Mouse (Mus musculus) neural tube, embryonic 14.5 days (tissue): ENCODE data around the gene Aff3. TPM values are rescaled to one million over a fixed set of nuclear protein-coding genes. Genes with fewer than 3 reads are reported as not detected.
A peak's percentile ranks its signal among the peaks of the same experiment; 100 is the strongest.

Experiments
- ATAC-seq: fragments of 200-750 bp; cut with Nextera tagmentation; 2 replicates; pipeline ENCODE4 v1.8.0; 2017; ENCODE audit warnings: low read depth, mild to moderate bottlenecking, moderate TSS enrichment, moderate library complexity
- H3K27ac ChIP-seq: fragments of 300-500 bp; sonication (generic); 2 replicates; pipeline ENCODE4 v1.5.1; 2014; ENCODE audit warnings: low read depth, mild to moderate bottlenecking, control low read depth, low read length, moderate library complexity, mixed read lengths
- H3K27me3 ChIP-seq: fragments of 300-500 bp; sonication (generic); 2 replicates; pipeline ENCODE4 v1.6.1; 2014; ENCODE audit warnings: low read length; ENCODE audit not compliant: control insufficient read depth, insufficient read depth
- H3K36me3 ChIP-seq: fragments of 300-500 bp; sonication (generic); 2 replicates; pipeline ENCODE4 v1.6.1; 2014; ENCODE audit warnings: low read length, mixed read lengths; ENCODE audit not compliant: control insufficient read depth, insufficient read depth
- H3K4me1 ChIP-seq: fragments of 300-500 bp; sonication (generic); 2 replicates; pipeline ENCODE4 v1.6.1; 2014; ENCODE audit warnings: low read length; ENCODE audit not compliant: control insufficient read depth, insufficient read depth
- H3K4me2 ChIP-seq: fragments of 300-500 bp; sonication (generic); 2 replicates; pipeline ENCODE4 v1.6.1; 2014; ENCODE audit warnings: mild to moderate bottlenecking, low read depth, low read length, control low read depth
- H3K4me3 ChIP-seq: fragments of 300-500 bp; sonication (generic); 2 replicates; pipeline ENCODE4 v1.5.1; 2014; ENCODE audit warnings: low read depth, low read length, control low read depth, mixed read lengths
- H3K9ac ChIP-seq: fragments of 300-500 bp; sonication (generic); replicated peaks from 2 replicates; pipeline ENCODE4 v1.6.1; 2014; ENCODE audit warnings: low read depth, mild to moderate bottlenecking, control low read depth, low read length, mixed read lengths
- H3K9me3 ChIP-seq: fragments of 300-500 bp; sonication (generic); 2 replicates; pipeline ENCODE4 v1.6.1; 2016; ENCODE audit warnings: low read length; ENCODE audit not compliant: control insufficient read depth
- WGBS: fragments of 180-500 bp; shearing (Covaris S2); extraction: QIAGEN DNeasy Blood & Tissue Kit; methylation state at CpG from one replicate; pipeline ENCODE4 v1.1.7; 2014; 5-methylcytosine and 5-hydroxymethylcytosine counted together
- polyA plus RNA-seq: library from polyadenylated mRNA; unstranded; fragments of >200 nt; fragmentation: Nextera tagmentation; extraction: Ambion mirVana; gene quantifications from 2 replicates; pipeline ENCODE4 v1.2.1, GENCODE M21; 2014

Aff3 gene
- polyA plus RNA-seq, 1 experiment from 2014 or later: 26.6 TPM

- H3K36me3 ChIP-seq: no peaks in the 10 kb centered on the region
- H3K4me2 ChIP-seq: no peak overlapping the region
- ATAC-seq: no peak
- no peaks in the 10 kb centered on the region for H3K27me3 ChIP-seq
- H3K27ac ChIP-seq: no peak overlapping the region
- H3K9ac ChIP-seq: no peak overlapping the region
- H3K4me1 ChIP-seq: no peaks in the 10 kb centered on the region
- no peaks in the 10 kb centered on the region for H3K9me3 ChIP-seq
- no peak overlapping the region for H3K4me3 ChIP-seq
- WGBS: 91% methylated on average over 10 of the region's 10 CpGs
Observed at GRCm38 (mm10) chr1:38683158-38683721, 18.5 kb upstream of the Aff3 start.

GRCm38 (mm10) chr1:38679890-38680289 lies 15.1 kb upstream of the Aff3 start:
- Histone ChIP-seq H3K27me3 (no peaks in the 10 kb centered on the region), H3K4me2 (no peak overlapping the region), H3K9me3 (no peaks in the 10 kb centered on the region), H3K4me3 (no peak overlapping the region), H3K27ac (no peak overlapping the region), H3K9ac (no peak overlapping the region), H3K36me3 (no peaks in the 10 kb centered on the region), H3K4me1 (no peaks in the 10 kb centered on the region)
- ATAC-seq: no peak
- 87% methylated on average over 8 of the region's 8 CpGs for WGBS

DNA sequence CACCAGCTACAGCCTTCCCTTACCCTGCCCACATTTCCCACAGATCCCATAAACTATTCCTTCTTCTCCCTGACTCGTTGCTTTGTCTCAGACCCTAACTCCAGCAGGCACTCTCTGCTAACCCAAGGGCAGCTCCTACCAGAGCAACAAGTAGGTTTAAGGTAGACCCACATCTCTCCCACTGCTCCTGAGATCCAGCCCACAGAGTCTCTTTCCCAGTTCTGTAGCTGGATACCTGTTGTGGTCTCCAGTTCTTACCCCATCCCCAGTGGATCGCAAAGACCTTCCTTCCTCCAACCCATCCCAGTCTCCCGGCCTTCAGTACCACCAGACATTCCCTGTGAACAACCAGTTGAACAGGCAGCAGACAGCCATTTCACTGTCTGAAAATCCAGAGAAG lies 7.0 kb upstream of the Aff3 start:
- no peaks in the 10 kb centered on the region for H3K27me3 ChIP-seq
- no peaks in the 10 kb centered on the region for H3K4me1 ChIP-seq
- 74% methylated on average over 3 of the region's 3 CpGs for WGBS
- no peak overlapping the region for H3K4me3 ChIP-seq
- H3K9ac ChIP-seq: no peak overlapping the region
- H3K36me3 ChIP-seq: no peaks in the 10 kb centered on the region
- no peak overlapping the region for H3K4me2 ChIP-seq
- no peak overlapping the region for H3K27ac ChIP-seq
- no peaks in the 10 kb centered on the region for H3K9me3 ChIP-seq
- ATAC-seq: no peak

- no peak overlapping the region for H3K27ac ChIP-seq
Observed at GRCm38 (mm10) chr1:38671019-38671418, 6.3 kb upstream of the Aff3 start.

GRCm38 (mm10) chr1:38668327-38668726 lies 3.6 kb upstream of the Aff3 start:
- Histone ChIP-seq H3K36me3 (no peaks in the 10 kb centered on the region), H3K4me2 (no peak overlapping the region), H3K4me3 (no peak overlapping the region), H3K4me1 (no peaks in the 10 kb centered on the region), H3K27ac (no peak overlapping the region), H3K27me3 (no peaks in the 10 kb centered on the region), H3K9ac (no peak overlapping the region), H3K9me3 (no peaks in the 10 kb centered on the region)
- no peak for ATAC-seq
- 93% methylated on average over 10 of the region's 10 CpGs for WGBS

More at GRCm38 (mm10) chr1:38671019-38671418, 6.3 kb upstream of the Aff3 start:
- no peak overlapping the region for H3K4me2 ChIP-seq
- no peaks in the 10 kb centered on the region for H3K36me3 ChIP-seq
- no peaks in the 10 kb centered on the region for H3K27me3 ChIP-seq
- ATAC-seq: peak; percentile 44; the same call in 1 of the 2 replicates
- no peaks in the 10 kb centered on the region for H3K4me1 ChIP-seq
- H3K4me3 ChIP-seq: no peak overlapping the region
- no peaks in the 10 kb centered on the region for H3K9me3 ChIP-seq
- WGBS: 38% methylated on average over 5 of the region's 5 CpGs
- no peak overlapping the region for H3K9ac ChIP-seq

GRCm38 (mm10) chr1:38667892-38668291 lies 3.1 kb upstream of the Aff3 start:
- Histone ChIP-seq H3K36me3 (no peaks in the 10 kb centered on the region), H3K4me2 (no peak overlapping the region), H3K27ac (no peak overlapping the region), H3K4me1 (no peaks in the 10 kb centered on the region), H3K4me3 (no peak overlapping the region), H3K9me3 (no peaks in the 10 kb centered on the region), H3K27me3 (no peaks in the 10 kb centered on the region), H3K9ac (no peak overlapping the region)
- 84% methylated on average over 9 of the region's 9 CpGs for WGBS
- ATAC-seq: no peak

DNA sequence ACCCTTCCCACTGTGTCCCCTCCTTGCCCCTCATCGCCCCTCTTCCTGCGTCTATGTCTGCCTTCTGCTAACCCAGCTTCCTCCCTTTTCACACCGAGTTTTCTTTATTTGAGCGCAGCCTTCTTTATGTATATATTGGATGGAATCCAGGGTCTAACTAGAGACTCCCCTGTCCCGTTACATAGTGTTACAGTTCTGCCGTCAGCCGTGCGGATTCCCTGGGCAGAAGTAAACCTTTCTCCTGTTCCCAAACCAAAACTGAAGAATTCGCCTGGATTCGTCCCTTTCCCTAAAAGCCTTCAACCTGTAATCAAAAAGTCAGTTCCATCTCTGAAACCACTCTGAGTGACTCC lies 2.0 kb upstream of the Aff3 start:
- Histone ChIP-seq H3K4me1 (no peaks in the 10 kb centered on the region), H3K27ac (no peak overlapping the region), H3K9me3 (no peaks in the 10 kb centered on the region), H3K4me2 (no peak overlapping the region), H3K9ac (no peak overlapping the region), H3K36me3 (no peaks in the 10 kb centered on the region), H3K27me3 (no peaks in the 10 kb centered on the region), H3K4me3 (no peak overlapping the region)
- ATAC-seq: no peak
- WGBS: 78% methylated on average over 10 of the region's 10 CpGs

- 73% methylated on average over 5 of the region's 5 CpGs for WGBS
- no peaks in the 10 kb centered on the region for H3K4me1 ChIP-seq
- no peak for ATAC-seq
Observed at GRCm38 (mm10) chr1:38666111-38666765, 1.5 kb upstream of the Aff3 start.

DNA sequence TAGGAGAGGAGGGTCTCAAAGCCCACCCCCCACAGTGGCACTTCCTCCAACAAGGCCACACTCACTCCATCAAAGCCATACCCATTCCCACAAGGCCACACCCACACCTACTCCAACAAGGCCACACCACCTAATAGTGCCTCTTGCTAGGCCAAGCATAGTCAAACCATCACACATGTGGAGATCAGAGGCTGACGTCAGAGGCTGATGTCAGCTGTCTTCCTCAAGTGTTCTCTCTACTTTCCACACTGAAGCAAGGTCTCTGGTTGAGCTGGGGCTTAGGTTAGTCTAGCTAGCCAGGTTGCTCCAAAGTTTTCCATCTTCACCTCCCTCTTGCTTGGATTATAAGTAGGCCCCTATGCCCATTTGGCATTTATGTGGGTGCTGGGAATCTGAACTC lies 856 bp upstream of the Aff3 start:
- Histone ChIP-seq H3K27me3 (no peaks in the 10 kb centered on the region), H3K4me1 (no peaks in the 10 kb centered on the region), H3K27ac (no peak overlapping the region), H3K4me3 (no peak overlapping the region), H3K9me3 (no peaks in the 10 kb centered on the region), H3K4me2 (no peak overlapping the region), H3K36me3 (no peaks in the 10 kb centered on the region), H3K9ac (no peak overlapping the region)
- no peak for ATAC-seq
- 77% methylated on average over 1 of the region's 1 CpGs for WGBS

More at GRCm38 (mm10) chr1:38666111-38666765, 1.5 kb upstream of the Aff3 start:
- no peaks in the 10 kb centered on the region for H3K27me3 ChIP-seq
- H3K27ac ChIP-seq: no peak overlapping the region
- no peak overlapping the region for H3K4me3 ChIP-seq
- H3K9ac ChIP-seq: no peak overlapping the region
- no peaks in the 10 kb centered on the region for H3K9me3 ChIP-seq
- no peaks in the 10 kb centered on the region for H3K36me3 ChIP-seq
- H3K4me2 ChIP-seq: no peak overlapping the region
